Mouse (Mus musculus) layer of hippocampus, adult 2 months (tissue): ENCODE measurements around the gene Nab2. TPM values are rescaled to one million over a fixed set of nuclear protein-coding genes. Genes with fewer than 3 reads are reported as not detected.

ENCODE experiments used
- DNase-seq, 2 experiments: peaks; one replicate each; pipeline ENCODE4 v3.0.0; 2022; ENCODE audit warnings: low spot score in 2 of 2
- H3K27ac ChIP-seq: fragments of 200-600 bp; 2 replicates; pipeline ENCODE4 v1.8.1; 2022
- H3K4me3 ChIP-seq: fragments of 200-600 bp; 2 replicates; pipeline ENCODE4 v1.8.1; 2022; ENCODE audit warnings: mild to moderate bottlenecking
- CTCF ChIP-seq: fragments of 200-600 bp; conservative IDR thresholded peaks from 2 replicates; pipeline ENCODE4 v1.8.1; 2022; ENCODE audit warnings: antibody characterized with exemption, mild to moderate bottlenecking, moderate library complexity
- long read RNA-seq, 2 experiments: library from polyadenylated mRNA; stranded (forward); transcript quantifications; one replicate each; pipeline ENCODE4 v2.0.0; 2021; ENCODE audit warnings: borderline mapping rate in 2 of 2
- total RNA-seq, 2 experiments: library from RNA; stranded (reverse); gene quantifications; 2 replicates each; pipeline ENCODE4 v1.2.3; 2021

Nab2 gene
- total RNA-seq, result 10 to 100 TPM; 44.0 to 44.4 TPM
- long read RNA-seq, experiment 1, transcript Nab2-201 (7 exons, 2,582 nt), result major isoform, 19 of 24 reads
- long read RNA-seq, experiment 1, partial matches to known transcripts, result 2 of 24 reads
- long read RNA-seq, experiment 1, other reads (novel, unspliced or antisense), result 2 of 24 reads
- long read RNA-seq, experiment 2, transcript Nab2-201 (7 exons, 2,582 nt), result major isoform, 34 of 51 reads
- long read RNA-seq, experiment 2, partial matches to known transcripts, result 5 of 51 reads
- long read RNA-seq, experiment 2, other reads (novel, unspliced or antisense), result 8 of 51 reads

GRCm38 (mm10) chr10:127668093-127669050 lies at the start of gene Nab2:
Nab2 (minus strand) TSS chr10:127668568.
- H3K4me3 ChIP-seq, result peak within 1 kb of the TSS; percentile 85
- peak; percentile 21; the same call in 1 of the 2 replicates for TF ChIP-seq CTCF
- peak within 1 kb of the TSS; percentile 99 for H3K27ac ChIP-seq
- peak; percentile 73 to 76 for DNase-seq

DNA sequence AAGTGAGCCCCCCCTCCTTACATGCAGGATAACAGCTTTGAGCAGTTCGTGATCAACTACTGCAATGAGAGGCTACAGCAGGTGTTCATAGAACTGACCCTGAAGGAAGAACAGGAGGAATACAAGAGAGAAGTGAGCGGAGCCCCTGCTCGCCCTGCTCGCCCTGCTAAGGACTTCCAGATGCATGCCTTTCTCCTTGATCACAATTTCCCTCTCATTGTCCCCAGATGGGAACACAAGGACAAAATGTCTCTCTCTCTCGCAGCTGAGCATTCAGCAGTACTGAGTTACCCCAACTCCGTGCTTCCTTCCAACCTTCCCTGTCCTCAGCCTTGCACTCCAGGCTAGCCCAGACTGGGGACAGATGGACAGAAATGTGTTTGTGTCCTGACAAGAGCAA lies 44.4 kb upstream of the Nab2 start:
- H3K4me3 ChIP-seq, result no peak overlapping the region
- DNase-seq, result no peak
- H3K27ac ChIP-seq, result no peak overlapping the region
- TF ChIP-seq CTCF, result no peak

DNA sequence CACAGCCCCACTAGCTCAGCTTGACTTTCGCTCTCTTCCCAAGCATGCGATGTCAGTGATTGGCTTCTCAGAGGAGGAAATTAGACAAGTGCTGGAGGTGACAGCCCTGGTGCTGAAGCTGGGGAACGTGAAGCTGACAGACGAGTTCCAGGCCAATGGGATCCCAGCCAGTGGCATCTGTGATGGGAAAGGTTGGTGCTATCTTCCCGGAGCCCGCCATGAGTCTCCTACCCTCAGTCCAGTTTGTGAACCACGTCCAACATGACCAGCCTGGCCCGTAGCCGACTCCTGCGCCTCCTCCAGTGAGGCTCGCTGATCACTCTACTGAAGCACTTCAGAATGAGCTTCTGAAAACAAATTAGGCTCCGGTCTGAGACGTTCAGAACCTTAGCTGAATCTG lies 42.0 kb upstream of the Nab2 start:
- no peak for TF ChIP-seq CTCF
- H3K27ac ChIP-seq, result no peak overlapping the region
- H3K4me3 ChIP-seq, result no peak overlapping the region
- DNase-seq, result no peak

- no peak for DNase-seq
- Histone ChIP-seq H3K27ac (no peak overlapping the region), H3K4me3 (no peak overlapping the region)
- no peak for TF ChIP-seq CTCF
Measured at GRCm38 (mm10) chr10:127708850-127709370, 40.5 kb upstream of the Nab2 start.

DNA sequence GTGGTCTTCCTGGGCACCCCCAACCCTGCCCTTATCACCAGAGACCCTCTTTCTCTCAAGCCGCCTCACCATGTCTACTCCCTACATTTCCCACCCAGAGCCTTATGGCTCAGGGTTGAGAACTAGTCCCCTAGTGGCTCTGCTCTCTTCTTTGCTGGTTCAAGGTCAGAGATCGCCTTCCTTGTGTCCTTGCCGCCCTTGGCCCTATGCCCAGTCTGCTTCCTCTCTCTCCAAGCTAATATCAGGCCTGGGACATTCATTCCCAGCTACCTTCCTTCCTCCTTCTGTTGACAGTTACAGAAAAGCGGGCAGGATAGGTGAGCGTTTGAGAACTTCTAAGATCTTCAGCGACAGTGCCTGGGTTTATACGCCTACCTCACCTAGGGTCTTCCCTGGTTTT lies 39.4 kb upstream of the Nab2 start:
- H3K27ac ChIP-seq, result no peak overlapping the region
- no peak for TF ChIP-seq CTCF
- no peak for DNase-seq
- H3K4me3 ChIP-seq, result no peak overlapping the region

GRCm38 (mm10) chr10:127705783-127706182 lies 37.4 kb upstream of the Nab2 start:
- no peak overlapping the region for H3K27ac ChIP-seq
- DNase-seq, result no peak
- TF ChIP-seq CTCF, result no peak
- no peak overlapping the region for H3K4me3 ChIP-seq

DNA sequence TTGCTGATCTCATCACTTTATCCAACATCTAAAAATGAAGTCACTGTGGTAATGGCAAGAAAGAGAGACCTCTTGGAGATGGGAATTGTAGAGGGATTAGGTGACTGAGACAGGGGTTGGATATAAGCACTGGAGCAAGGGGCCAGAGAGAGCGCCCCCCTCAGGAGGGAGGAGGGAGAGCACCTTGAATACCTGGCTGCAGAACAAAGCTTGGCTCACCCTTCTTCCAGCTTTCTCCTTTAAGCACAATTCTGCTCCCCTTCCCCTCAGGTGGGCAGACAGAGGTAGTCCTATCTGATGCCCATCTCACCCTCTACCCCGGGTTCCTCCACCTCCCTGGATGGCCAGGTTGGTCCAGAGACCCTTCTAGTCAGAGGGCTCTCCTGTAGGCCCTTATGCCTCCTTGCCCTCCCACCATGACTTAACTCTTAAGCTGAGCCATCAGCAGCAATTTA lies 36.4 kb upstream of the Nab2 start, which contains the start of gene Myo1a:
TSS of gene Myo1a (plus strand) at position 405 of the 455 bp plus-strand sequence.
- H3K4me3 ChIP-seq, result no peak within 1 kb of the TSS
- peak; percentile 44 for TF ChIP-seq CTCF
- no peak for DNase-seq
- H3K27ac ChIP-seq, result no peak within 1 kb of the TSS

DNA sequence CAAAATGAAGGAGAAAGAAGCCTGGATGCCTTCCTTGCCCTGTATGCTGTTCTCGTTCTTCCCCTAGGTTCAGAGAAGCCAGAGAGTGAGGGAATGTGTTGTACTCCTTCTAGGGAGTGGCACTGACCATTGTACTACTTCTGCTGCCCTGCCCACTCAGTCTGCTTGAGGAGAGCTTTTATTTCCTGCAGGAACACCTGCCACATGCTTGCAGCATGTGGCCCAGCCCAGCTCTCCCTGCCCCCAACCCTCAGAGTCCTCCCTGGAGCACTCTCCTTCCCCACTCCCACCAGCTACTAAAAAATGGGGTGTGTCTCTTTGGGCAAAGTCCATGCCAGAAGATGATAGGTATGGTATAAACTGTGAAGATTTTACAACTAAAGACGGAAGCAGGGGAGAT lies 35.9 kb upstream of the Nab2 start:
- no peak for DNase-seq
- no peak overlapping the region for H3K4me3 ChIP-seq
- H3K27ac ChIP-seq, result no peak overlapping the region
- no peak for TF ChIP-seq CTCF

GRCm38 (mm10) chr10:127703299-127703698 lies 34.9 kb upstream of the Nab2 start:
- Histone ChIP-seq H3K27ac (no peak overlapping the region), H3K4me3 (no peak overlapping the region)
- TF ChIP-seq CTCF, result no peak
- DNase-seq, result no peak

GRCm38 (mm10) chr10:127698966-127699365 lies 30.6 kb upstream of the Nab2 start:
- Histone ChIP-seq H3K4me3 (no peak overlapping the region), H3K27ac (no peak overlapping the region)
- DNase-seq, result no peak
- no peak for TF ChIP-seq CTCF

GRCm38 (mm10) chr10:127695775-127696174 lies 27.4 kb upstream of the Nab2 start:
- TF ChIP-seq CTCF, result no peak
- DNase-seq, result no peak
- H3K27ac ChIP-seq, result no peak overlapping the region
- H3K4me3 ChIP-seq, result no peak overlapping the region

- TF ChIP-seq CTCF, result peak; percentile 91
- DNase-seq, result no peak
- Histone ChIP-seq H3K27ac (no peak overlapping the region), H3K4me3 (no peak overlapping the region)
Measured at GRCm38 (mm10) chr10:127694636-127695035, 26.3 kb upstream of the Nab2 start.

GRCm38 (mm10) chr10:127691053-127691452 lies 22.7 kb upstream of the Nab2 start:
- H3K27ac ChIP-seq, result no peak overlapping the region
- no peak overlapping the region for H3K4me3 ChIP-seq
- no peak for DNase-seq
- TF ChIP-seq CTCF, result peak; percentile 47
